Mouse (Mus musculus): Measurements from ENCODE around the gene Hist1h2ac.

DNA sequence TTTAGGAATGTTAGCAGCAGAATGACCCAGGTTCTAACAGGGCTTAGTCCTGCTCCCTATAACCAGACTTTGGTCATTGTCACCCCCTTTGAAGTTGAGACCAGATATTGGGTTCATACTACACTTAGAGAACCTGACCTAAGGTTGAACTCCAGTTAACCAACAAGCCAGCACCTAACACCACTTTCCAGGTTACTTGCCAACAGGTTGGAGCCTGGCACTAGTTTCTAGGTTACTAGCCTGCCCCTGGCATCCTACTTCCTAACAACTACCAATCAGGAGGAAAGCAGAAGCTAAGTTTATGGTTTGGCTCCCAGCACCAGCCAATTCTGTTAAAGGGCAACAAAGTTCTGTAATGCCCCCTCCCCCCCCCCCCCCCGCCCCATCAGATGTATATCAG is 41.5 kb upstream of the Hist1h2ac start:
- no peak for TF ChIP-seq CTCF (IDR thresholded peaks at IDR 0.05; ENCODE audit: control insufficient read depth, insufficient read depth, insufficient replicate concordance, low read depth, low read length)
- TF ChIP-seq POLR2A (IDR thresholded peaks at IDR 0.05; ENCODE audit: control insufficient read depth, low read depth, low read length) = no peak

Data from testis, adult 2 months (tissue).